In genomic region chr9:40730302-40730700, GRCm38 (mm10) we compare ENCODE assay signal across 9 mouse cellular contexts. TPM values are rescaled to one million over a fixed set of nuclear protein-coding genes. Genes with fewer than 3 reads are reported as not detected.
DNase-seq lines count a peak whose midpoint lies in the region; ATAC-seq and TF ChIP-seq lines count a peak whose summit lies in the region.
"Had no signal": no experiment of that assay in that cellular context is flagged by ENCODE, and none has a peak within 500 bp of the region (broad histone marks: within the 10 kb centered on the region; RNA-seq: fewer than 3 reads in every experiment).

No protein-coding gene starts in this region.

- peak; percentile 1; the same call in 1 of the 2 replicates for ATAC-seq in forebrain, embryonic 15.5 days (replicated peaks)
- ATAC-seq in liver, embryonic 14.5 days (ENCODE audit: insufficient read depth), result no peak

- TF ChIP-seq EP300 in heart, adult 2 months (IDR thresholded peaks at IDR 0.05; ENCODE audit: insufficient read depth, low read depth, low read length), result no peak
- no peak for TF ChIP-seq EP300 in liver, embryonic 14.5 days (IDR thresholded peaks at IDR 0.05; ENCODE audit: low read depth)

- no peak overlapping the region for H3K27ac ChIP-seq in heart, adult 2 months
- peak overlapping the region; percentile 97 for H3K27ac ChIP-seq in forebrain, embryonic 15.5 days (replicated peaks)
- H3K27ac ChIP-seq in liver, embryonic 14.5 days, result no peak overlapping the region

- WGBS in heart, adult 2 months, result 55% methylated on average over 12 of the region's 12 CpGs
- 66% methylated on average over 12 of the region's 12 CpGs for WGBS in forebrain, embryonic 15.5 days
- WGBS in liver, embryonic 14.5 days (ENCODE audit: insufficient replicate concordance), result 61% methylated on average over 12 of the region's 12 CpGs

- peak overlapping the region; percentile 45 for H3K4me3 ChIP-seq in heart, adult 2 months
- H3K4me3 ChIP-seq in C2C12 (ENCODE audit: insufficient read depth, poor library complexity, severe bottlenecking), result no peak overlapping the region
- peak overlapping the region; percentile 34 for H3K4me3 ChIP-seq in forebrain, embryonic 15.5 days
- peak overlapping the region in 1 of 2 experiments; percentile 29; a peak in 1 of 4 replicates for H3K4me3 ChIP-seq in liver, embryonic 14.5 days (ENCODE audit: insufficient read depth in 1 of 2, low read depth in 2 of 2, low read length in 2 of 2)

- H3K27me3 ChIP-seq in heart, adult 2 months (ENCODE audit: control insufficient read depth, insufficient read depth, low read length), result no peaks in the 10 kb centered on the region
- H3K27me3 ChIP-seq in C2C12 (ENCODE audit: control insufficient read depth, insufficient read depth, insufficient read length), result no peaks in the 10 kb centered on the region
- no peaks in the 10 kb centered on the region for H3K27me3 ChIP-seq in forebrain, embryonic 15.5 days
- H3K27me3 ChIP-seq in liver, embryonic 14.5 days (ENCODE audit: control insufficient read depth, insufficient read depth, low read length), result no peaks in the 10 kb centered on the region; the same call in 1 of the 2 replicates

- intact Hi-C loops in heart, adult 2 months (cut with DNase I), result loop anchor here (5.0 kb wide), 1 partner anchor 93 kb away; no protein-coding TSS in a partner anchor
- intact Hi-C loops in heart, postnatal 10 days (cut with DNase I), result no loop called here

- no peaks in the 10 kb centered on the region for H3K9me3 ChIP-seq in forebrain, embryonic 15.5 days
- H3K9me3 ChIP-seq in liver, embryonic 14.5 days (ENCODE audit: control insufficient read depth, low read length), result no peaks in the 10 kb centered on the region

- H3K79me3 ChIP-seq in C2C12 (ENCODE audit: low read depth), result no peaks in the 10 kb centered on the region

- no peak for TF ChIP-seq POLR2A in heart, adult 2 months (IDR thresholded peaks at IDR 0.05; ENCODE audit: insufficient read depth, low read depth, low read length)

- no peak for DNase-seq in heart, adult 2 months
- no peak for DNase-seq in heart, postnatal 10 days
- DNase-seq in liver, embryonic 14.5 days (ENCODE audit: low read depth in 3 of 3, low spot score in 3 of 3), result no peak
- no peak for DNase-seq in retina, postnatal 1 day
- no peak for DNase-seq in cerebellum, adult 11 months
- no peak for DNase-seq in embryo, embryonic 11 days

- H3ac ChIP-seq in C2C12 (ENCODE audit: control insufficient read depth, insufficient read length, low read depth), result no peak overlapping the region

- peak overlapping the region; percentile 57 for H3K4me2 ChIP-seq in forebrain, embryonic 15.5 days (replicated peaks)
- H3K4me2 ChIP-seq in liver, embryonic 14.5 days (ENCODE audit: low read depth), result peak overlapping the region; percentile 53

- TF ChIP-seq CTCF in heart, adult 2 months (IDR thresholded peaks at IDR 0.05), result no peak
- TF ChIP-seq CTCF in C2C12 (IDR thresholded peaks at IDR 0.05; ENCODE audit: control insufficient read depth, insufficient read depth, insufficient read length), result no peak
- TF ChIP-seq CTCF in liver, embryonic 14.5 days (IDR thresholded peaks at IDR 0.05; ENCODE audit: low read depth), result no peak

- no peaks in the 10 kb centered on the region for H3K79me2 ChIP-seq in heart, adult 2 months (replicated peaks; ENCODE audit: control insufficient read depth, insufficient read depth, low read length)
- H3K79me2 ChIP-seq in C2C12 (ENCODE audit: control insufficient read depth, insufficient read depth), result peaks cover 13% of the 10 kb centered on the region

- H3K36me3 ChIP-seq in heart, adult 2 months (ENCODE audit: control insufficient read depth, insufficient read depth, low read length), result no peaks in the 10 kb centered on the region
- H3K36me3 ChIP-seq in C2C12 (ENCODE audit: control insufficient read depth, insufficient read depth), result no peaks in the 10 kb centered on the region
- no peaks in the 10 kb centered on the region for H3K36me3 ChIP-seq in forebrain, embryonic 15.5 days
- H3K36me3 ChIP-seq in liver, embryonic 14.5 days (replicated peaks; ENCODE audit: control insufficient read depth, insufficient read depth, low read depth), result no peaks in the 10 kb centered on the region

- no peaks in the 10 kb centered on the region for H3K4me1 ChIP-seq in heart, adult 2 months (ENCODE audit: control insufficient read depth, insufficient read depth, low read length)
- peaks cover 23% of the 10 kb centered on the region for H3K4me1 ChIP-seq in forebrain, embryonic 15.5 days
- no peaks in the 10 kb centered on the region for H3K4me1 ChIP-seq in liver, embryonic 14.5 days (replicated peaks; ENCODE audit: control insufficient read depth in 2 of 2, insufficient read depth in 2 of 2, low read length in 1 of 2)

- H3K9ac ChIP-seq in heart, adult 2 months (ENCODE audit: low read depth, low read length), result no peak overlapping the region
- peak overlapping the region; percentile 43; the same call in 1 of the 2 replicates for H3K9ac ChIP-seq in forebrain, embryonic 15.5 days (replicated peaks)
- no peak overlapping the region for H3K9ac ChIP-seq in liver, embryonic 14.5 days (replicated peaks)

TF ChIP-seq in C2C12, 6 proteins besides CTCF, POLR2A, EP300 and RAD21:
- TF ChIP-seq MYOG (IDR thresholded peaks at IDR 0.05; ENCODE audit: control insufficient read depth, extremely low read depth, insufficient read length) (no peak), USF1 (IDR thresholded peaks at IDR 0.05; ENCODE audit: low read depth) (peak; percentile 5), MAX (IDR thresholded peaks at IDR 0.05) (no peak), FOSL1 (IDR thresholded peaks at IDR 0.05; ENCODE audit: insufficient read depth, low read length, poor library complexity, severe bottlenecking) (no peak)

RNA-seq across cellular contexts. Expression of gene Clmp, which starts 44.5 kb away (rescaled TPM):
- 1 to 10 TPM; 4.4 to 5.5 TPM for total RNA-seq in heart, adult 2 months (2021)
- 2.8 and 3.1 TPM in 2 replicates for polyA plus RNA-seq in heart, adult 2 months (2012; rRNA removed)
- total RNA-seq in heart, postnatal 10 days (2021), result 1 to 10 TPM; 4.8 to 7.8 TPM
- 13.6 TPM for polyA plus RNA-seq in C2C12 (2012; fragmentation: generic; extraction: Trizol)
- 53.9 and 56.3 TPM in 2 replicates for polyA plus RNA-seq in forebrain, embryonic 15.5 days (2015; fragmentation: Nextera tagmentation; extraction: Ambion mirVana)
- 0.39 and 0.59 TPM in 2 replicates for polyA plus RNA-seq in liver, embryonic 14.5 days (2012; rRNA removed)
- polyA plus RNA-seq in liver, embryonic 14.5 days (2014; fragmentation: Nextera tagmentation; extraction: Ambion mirVana), result 0.55 and 0.80 TPM in 2 replicates

RNA-seq across cellular contexts. Expression of gene Gm21915, which starts 59.9 kb away (rescaled TPM):
- not detected for total RNA-seq in heart, adult 2 months (2021)
- polyA plus RNA-seq in heart, adult 2 months (2012; rRNA removed), result not detected in 2 replicates
- total RNA-seq in heart, postnatal 10 days (2021), result not detected
- not detected for polyA plus RNA-seq in C2C12 (2012; fragmentation: generic; extraction: Trizol)
- not detected in 2 replicates for polyA plus RNA-seq in forebrain, embryonic 15.5 days (2015; fragmentation: Nextera tagmentation; extraction: Ambion mirVana)
- not detected in 2 replicates for polyA plus RNA-seq in liver, embryonic 14.5 days (2012; rRNA removed)
- not detected in 2 replicates for polyA plus RNA-seq in liver, embryonic 14.5 days (2014; fragmentation: Nextera tagmentation; extraction: Ambion mirVana)
- total RNA-seq: gastrocnemius, adult 8-10 months had no signal
